Mouse (Mus musculus) ovary, postnatal 36 days (tissue): ENCODE data around the gene Ptprs.
"Not testable (repeated sequence)": the region's sequence is repeated elsewhere in the genome, so short reads cannot be mapped to it uniquely, and the experiment has no call there.

Experiments
- DNase-seq: peaks from one replicate; pipeline ENCODE4 v3.0.0; 2022; ENCODE audit warnings: low spot score, mixed read lengths

The Ptprs gene

DNA sequence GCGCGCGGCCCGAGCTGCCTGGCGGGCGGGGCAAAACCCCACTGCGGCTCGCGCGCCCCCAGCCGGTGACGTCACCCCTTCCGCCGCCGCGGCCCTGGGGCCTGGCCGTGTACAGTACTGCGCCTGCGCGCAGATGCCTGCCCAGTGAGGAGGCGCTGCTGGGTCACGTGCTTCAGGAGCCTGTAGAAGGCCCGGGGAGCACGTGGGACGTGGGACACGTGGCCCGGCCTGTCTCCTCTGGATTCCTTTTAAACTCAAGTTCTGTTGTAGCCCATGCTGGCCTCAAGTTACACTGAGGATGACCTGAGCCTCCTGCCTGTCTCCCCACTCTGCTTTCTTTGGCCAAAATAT lies at the start of gene Ptprs:
Gene Ptprs (minus strand): TSS at position 82 of the 351 bp plus-strand sequence.
- peak; percentile 92 for DNase-seq

DNA sequence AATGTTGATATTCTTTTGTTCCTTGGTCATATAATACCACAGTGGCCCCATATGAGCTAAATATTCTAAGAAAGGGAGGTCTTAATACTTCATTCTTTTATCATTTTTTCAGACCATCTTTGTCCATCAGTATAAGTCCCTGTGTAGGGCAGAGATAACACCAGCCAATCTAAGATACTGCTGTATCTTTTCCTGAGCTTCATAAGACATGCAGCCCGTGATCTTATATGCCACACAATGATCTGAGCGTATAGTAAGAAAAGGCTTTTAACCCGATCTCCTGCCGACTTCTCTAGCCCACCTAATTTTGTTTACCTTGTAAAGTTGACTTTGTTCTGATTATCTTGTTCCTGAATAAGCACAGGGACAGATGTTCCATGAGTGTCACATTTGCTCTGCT lies 48.7 kb upstream of the Ptprs start:
- no peak for DNase-seq

DNA sequence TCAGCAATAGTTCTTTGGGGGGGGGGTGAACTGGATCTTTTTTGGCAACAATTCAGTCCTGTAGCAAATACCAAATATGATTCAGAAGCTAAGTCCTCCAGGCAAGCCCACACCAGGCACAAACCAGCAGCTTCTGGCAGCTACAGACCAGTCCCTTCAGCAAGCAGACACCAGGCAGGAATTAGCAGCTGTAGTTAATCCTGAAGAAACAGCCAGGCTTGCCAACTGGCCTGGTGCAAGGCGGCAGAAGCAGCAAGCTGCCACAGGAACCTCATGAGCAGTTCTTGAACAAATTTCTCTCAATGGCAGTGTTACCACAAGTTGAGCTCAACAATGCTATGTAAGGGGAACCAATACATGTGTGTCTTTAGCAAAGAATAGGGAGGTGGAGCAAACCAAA lies 46.5 kb upstream of the Ptprs start:
- no peak for DNase-seq

DNA sequence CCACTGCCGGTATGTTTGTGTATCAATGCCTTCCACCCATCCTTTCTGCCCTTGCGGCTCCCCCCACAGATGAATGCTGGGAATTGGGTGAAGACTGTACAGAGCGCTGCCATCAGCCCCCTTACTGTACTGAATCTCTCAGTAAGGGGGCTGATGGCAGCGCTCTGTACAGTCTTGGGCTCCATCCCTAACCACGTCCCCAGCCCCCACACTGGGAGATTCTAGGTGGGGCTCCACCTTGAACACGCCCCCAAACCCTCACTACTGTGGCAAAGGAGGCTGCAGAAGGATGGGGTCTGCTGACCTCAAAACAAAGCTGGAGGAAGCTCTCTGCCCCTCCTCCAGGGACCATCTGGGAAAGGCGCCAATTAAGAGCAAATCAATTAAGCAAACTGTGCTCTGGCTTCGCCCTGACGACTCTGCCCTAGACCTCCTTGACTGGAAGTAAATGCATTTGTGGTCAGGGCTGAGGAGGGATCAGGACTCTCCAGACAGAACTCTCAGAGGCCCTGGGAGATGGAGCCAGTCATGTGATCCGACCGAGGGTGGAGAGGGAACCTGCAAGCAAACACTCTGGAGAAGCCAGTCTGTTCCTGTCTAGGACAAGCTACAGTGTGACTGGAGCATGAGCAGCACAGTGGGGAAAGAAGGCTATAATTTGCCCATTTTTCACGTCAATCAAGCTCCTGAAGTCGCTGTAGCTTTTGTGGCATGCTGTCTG lies 39.6 kb upstream of the Ptprs start:
- DNase-seq: no peak

DNA sequence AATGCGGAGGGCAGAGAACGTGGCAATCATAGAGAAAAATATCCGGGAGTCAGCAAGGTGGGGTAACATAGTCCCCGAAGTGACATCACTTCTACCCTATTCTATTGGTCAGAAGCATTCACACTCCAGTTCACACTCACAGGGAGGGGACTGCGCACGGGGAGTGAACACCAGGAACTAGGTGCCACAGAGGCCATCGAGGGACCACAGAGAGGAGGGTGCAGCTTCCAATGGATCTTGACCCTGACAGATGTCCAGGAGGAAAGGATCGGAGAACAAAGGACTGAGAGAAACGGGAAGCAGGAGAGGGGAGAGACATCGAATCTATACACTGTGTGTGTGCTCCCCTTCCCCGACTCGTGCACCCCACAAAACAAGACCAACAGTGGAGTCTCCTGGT lies 38.6 kb upstream of the Ptprs start:
- no peak for DNase-seq

DNA sequence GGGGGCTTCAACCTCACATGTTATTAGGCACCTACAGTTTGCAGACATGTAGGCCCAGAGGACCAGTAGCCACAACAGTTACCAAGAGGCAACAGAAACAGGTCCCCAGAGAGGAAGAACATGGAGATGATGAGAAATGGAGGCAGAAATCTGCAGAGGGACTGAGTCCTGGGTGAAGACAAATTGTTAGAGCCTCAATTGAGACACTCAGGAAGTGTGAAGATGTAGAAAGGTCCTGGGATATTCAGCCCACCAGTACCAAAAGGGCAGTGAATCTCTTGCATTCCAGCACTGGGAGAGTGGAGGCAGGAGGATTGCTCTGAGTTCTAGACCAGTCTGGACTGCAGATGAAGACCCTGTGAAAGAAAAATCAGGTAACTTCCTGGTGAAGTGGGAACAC lies 38.0 kb upstream of the Ptprs start:
- no peak for DNase-seq

DNA sequence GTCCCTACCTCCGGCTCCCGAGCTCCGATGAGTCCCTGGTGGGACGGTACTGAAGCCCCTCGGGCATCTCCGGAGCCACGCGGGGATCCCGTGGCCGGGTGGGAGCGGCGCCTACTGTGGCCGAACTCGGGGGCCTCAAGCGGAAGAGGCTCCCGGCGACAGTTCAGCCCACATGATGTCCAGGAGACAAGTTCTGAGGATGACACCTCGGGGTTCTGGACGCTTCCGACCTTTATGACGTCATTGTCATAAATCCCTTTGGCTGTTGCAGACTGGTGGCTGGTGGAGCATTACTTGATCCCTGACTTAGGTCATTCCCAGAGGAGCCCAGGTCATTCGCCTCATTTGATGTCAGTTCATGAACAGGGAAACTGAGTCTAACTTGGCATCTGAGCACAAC lies 36.0 kb upstream of the Ptprs start, which contains the start of gene Znrf4:
Gene Znrf4 (minus strand): TSS at position 122 of the 400 bp plus-strand sequence.
- no peak for DNase-seq

DNA sequence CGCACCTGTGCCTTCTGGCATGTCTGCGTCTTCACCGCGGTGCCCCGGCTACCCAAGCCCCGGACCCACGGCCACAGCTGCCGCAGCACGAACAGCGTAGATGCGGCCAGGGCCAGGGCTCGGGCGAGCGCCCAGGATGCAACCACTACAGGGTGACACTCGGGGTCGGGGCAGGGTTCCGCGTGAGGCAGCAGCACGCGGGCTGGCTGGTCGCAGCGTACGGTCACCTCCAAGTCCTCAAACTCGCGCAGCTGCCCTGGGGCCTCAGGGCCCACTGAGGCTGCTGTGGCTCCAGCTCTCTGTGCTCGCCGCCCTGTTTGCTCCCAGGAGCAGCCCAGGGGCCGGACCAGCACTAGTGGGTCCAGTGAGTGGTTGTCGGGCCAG lies 35.4 kb upstream of the Ptprs start:
- no peak for DNase-seq

DNA sequence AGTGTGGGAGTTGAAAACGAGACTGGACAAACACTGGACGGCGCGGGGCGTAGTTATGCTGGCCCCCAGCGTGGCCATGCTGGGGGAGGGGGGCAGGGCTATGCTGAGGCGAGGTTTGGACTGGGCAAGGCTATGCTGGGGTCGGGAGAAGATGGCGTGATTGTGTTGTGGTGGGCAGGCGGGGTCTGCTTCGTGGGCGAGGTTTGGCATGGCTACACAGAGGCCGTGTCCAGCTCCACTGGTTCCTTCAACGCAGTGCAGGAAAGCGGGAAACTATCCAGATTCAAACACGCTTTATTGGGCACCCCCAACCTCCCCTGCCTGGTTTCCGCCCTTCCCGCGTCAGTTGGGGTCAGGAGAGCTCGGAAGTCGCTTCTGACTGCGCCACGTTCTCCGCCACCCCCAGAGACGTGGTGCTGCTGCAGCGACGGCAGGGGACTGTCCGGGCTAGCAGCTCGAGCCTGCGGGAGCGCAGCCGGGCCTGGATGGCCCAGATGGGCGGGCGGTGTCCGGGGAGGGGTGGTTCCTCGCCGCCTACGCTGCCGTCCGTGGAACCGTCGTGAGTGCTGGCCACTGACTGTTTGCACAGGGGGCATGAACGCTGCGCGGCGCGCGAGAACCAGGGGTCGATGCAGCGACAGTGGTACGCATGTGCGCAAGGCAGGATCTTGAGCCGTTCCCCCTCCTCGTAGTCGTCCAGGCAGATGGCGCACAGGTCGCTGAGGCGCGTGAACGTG lies 34.9 kb upstream of the Ptprs start:
- DNase-seq: no peak

DNA sequence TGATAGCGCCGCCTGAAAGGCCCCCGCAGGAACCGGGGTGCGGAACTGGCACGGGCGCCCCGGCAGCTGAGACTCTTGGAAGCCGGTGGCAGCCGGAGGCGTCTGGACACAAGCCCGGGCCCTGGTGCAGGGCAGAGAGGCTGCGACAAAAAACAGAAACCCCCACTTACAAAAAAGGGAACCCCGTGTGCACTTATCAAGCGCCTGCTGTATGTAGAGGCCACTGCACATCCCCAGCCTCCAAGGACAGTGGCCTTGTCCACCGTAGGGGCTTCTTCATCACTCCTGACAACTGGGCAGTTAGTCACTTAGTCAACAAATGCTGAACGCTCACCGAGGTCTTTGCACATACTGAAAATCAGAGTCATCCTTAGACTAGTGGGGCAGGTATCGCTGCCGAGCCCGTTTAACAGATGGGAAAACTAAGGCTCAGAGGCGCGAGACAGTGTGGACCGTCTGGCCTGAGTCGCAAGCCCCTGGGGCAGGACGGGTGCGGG lies 34.2 kb upstream of the Ptprs start:
- no peak for DNase-seq

DNA sequence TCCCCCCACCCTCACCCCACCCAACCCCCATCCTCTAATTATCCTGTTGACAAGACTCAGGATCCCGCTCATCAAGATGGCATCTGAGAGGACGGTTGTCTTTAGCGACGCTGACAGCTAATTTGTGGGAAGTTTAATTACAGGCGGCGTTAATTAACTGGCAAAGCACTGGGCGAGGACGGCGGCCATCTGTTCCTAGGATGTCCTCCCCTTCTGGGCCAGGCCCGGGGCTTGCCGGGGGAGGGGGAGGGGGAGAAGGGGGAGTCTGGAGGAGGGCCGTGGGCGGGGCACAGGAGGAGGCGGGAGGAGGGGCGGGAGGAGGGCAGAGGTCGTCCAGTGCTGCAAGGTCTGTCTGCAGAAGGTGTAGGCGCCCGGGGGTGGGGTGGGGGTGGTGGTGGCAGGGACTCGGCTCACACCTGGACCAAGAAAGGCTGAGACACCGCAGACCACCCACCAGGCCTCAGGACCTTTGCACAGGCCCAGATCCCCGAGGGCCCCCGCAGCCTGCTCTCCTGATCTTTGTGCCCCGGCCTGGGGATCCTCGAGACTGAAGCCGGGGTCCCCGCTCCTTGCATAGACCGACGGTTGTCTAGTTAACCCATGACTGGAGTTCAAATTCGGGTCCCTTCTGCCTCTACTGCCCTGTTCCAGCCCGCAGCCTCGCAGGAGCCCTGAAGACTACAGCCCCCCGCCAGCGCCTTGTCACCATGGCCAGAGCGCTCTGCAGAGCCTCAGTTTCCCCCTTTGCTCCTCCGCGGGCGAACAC lies 33.6 kb upstream of the Ptprs start:
- no peak for DNase-seq

DNA sequence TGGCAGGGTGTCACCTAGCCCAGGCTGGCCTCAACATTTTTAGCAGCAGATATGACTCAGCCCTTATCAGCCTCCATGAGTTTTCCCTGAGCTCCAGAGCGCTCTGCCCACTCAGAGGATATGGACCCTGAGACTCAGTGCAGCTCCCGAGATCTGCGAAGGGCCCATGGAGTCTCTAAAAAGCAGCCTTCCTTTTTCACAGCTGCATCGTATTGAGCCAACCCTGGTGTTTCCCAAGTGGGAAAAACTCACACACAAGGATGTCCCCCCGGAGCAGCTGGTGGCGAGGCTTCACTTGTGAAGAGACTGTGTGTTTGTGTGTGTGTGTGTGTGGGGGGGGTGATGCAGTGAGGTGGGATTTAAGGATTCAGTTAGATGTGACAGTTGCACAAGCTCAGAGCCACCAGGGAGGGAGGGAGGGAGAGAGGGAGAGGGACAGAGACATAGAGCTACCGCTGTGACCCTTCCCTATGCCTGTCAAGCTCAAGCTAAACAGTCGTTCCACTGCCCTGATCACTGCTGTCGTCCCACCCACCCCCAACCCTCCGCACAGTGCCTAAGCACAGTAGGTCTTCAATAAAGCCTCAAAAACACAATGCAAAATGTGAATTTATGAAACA lies 32.8 kb upstream of the Ptprs start:
- no peak for DNase-seq

DNA sequence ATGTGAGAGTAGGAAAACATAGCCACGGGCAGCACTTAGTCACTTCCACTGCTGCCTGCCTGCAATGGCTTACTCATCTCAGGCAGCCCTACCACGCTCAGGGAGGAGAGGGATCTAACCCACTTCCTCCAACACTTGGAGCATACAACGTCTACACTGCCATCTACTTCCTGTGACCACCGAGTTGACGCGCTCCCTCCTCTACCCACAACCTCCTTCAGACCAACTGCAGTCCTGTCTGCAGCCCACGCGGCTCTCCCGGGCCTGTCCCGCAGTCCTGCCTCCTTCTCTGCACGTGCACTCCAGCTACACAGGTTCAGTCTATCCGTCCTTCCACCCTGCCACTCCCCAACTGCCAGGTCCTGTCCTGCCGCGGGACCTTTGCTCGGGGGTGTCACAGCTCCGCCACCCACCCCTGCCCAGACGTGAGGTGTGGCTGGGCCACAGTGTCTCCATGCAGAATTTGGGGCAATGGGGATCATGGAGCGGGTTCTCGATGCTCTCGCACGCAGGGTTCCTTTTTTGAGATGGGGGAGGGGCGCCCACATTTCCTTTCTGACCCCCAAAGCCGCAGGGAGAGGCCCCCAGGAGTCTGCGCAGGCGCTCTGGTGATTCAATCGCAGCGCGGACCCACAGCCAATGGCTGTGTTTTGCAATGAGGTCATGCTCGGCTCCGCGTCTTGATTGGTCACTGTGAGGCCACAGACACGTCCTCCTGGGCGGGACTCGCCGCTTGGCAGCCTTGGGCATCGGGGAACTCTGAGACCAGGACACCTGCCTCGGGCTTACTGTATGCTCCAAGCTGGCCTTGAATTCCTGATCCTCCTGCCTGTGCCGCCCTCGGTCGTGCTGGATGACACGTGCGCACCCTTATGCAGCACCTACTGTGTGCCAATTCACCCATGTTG lies 31.1 kb upstream of the Ptprs start:
- peak; percentile 92 for DNase-seq

DNA sequence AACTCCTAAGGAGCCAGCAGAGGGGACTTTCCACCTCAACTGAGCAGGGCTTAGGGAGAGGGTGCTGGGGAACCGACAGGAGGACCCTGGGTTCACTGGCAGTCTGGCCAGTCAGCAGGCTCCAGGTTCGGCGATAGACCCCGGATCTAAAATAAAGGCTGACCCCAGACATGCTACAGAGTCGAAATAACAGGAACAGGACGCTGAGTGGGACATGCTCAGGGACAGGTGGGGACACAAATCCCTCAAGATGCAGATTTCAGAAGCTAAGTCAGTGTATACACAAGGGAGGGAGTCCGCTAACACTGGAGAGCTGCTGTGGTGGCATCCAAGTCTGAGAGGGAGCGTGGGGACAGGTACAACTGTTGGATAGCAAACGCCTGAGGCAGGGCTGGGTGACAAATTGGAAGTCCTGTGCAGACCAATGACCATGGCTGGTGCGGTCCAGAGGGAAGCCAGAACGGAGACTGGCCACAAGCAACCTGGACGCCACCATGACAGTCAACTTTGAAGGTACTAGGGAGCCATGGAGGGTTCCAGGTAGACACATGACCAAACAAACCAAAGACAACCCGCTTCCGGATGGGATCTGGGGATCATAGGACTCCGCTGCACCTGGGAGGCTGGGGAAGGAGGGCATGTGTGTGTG lies 30.3 kb upstream of the Ptprs start:
- DNase-seq: no peak

DNA sequence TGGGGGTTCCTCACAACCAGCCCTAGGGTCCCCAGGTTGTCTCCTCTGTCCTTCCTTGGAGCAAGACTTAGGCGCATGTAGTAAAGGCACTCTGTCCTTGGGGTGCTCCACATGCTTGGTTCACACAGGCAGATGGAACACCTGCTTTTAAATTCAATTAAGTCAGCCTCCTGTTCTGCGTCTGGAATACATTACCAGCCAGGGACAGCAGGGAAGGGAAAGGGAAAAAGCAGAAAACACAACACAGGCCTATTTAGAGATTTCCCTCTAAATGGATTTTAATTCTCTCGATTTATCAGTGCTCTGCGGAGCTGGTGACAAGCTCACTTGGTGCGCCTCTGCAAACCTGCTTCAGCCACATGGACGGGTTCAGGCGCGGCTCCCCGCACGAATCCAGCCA lies 29.1 kb upstream of the Ptprs start:
- no peak for DNase-seq

DNA sequence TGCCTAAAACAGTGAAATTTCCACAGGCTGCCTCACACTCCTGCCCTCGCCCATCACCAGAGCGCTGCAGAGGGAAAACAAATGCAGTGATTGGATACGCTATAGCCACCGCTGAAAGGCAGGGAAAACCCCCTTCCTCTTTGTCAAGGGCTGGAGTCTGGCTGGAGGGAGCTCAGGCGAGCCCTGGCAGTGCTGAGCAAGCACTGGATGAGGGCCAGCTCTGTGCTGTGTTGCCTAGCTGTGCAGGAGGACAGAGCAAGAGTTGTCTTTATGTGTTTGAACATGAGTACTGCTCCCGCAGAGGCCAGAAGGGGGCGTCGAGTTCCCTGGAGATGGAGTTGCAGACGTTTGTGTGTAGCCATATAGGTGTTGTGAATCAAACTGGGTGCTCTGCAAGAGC lies 26.2 kb upstream of the Ptprs start:
- DNase-seq: peak; percentile 53

DNA sequence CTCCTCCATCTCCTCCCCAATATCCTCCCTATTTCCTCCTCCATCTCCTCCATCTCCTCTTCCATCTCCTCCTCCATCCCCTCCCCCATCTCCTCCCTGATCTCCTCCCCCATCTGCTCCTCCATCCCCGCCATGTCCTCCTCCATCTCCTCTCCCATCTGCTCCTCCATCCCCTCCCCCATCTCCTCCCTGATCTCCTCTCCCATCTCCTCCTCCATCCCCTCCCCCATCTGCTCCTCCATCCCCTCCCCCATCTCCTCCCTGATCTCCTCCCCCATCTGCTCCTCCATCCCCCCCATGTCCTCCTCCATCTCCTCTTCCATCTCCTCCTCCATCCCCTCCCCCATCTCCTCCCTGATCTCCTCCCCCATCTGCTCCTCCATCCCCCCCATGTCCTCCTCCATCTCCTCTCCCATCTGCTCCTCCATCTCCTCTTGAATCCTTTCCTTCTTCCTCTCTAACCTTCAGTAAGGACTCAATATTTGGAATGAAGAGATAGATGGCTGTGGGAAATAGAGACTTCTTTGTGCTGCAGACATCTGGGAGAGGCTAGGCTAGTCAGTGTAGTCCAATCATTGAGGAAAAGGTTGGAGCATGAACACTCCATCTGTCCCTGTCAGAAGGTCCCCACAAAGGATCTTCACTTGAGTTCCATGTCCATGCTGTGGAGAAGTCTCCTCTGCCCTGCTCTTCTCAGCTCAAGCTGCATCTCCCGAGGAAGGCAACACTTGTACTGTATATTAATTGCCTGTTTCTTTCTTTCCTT lies 25.5 kb upstream of the Ptprs start:
- DNase-seq: not testable (repeated sequence)

DNA sequence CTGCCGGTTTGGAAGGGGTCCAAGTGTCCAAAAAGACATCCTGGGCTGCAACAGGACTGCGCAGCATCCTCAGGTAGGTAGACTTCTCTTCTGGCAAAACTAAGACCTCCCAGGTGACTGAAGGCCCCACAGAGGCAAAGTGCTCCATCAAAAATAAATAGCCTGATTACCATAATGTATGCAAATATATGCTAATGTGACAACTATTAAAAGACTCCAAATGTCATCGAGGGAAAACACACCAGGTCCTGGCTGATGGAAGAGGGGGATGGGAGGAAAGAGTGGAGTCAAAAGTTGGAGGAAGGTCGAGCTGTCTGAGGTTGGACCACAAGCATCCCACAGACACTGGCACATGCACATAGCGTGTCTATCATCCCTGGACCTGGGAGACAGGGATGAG lies 22.9 kb upstream of the Ptprs start:
- no peak for DNase-seq

DNA sequence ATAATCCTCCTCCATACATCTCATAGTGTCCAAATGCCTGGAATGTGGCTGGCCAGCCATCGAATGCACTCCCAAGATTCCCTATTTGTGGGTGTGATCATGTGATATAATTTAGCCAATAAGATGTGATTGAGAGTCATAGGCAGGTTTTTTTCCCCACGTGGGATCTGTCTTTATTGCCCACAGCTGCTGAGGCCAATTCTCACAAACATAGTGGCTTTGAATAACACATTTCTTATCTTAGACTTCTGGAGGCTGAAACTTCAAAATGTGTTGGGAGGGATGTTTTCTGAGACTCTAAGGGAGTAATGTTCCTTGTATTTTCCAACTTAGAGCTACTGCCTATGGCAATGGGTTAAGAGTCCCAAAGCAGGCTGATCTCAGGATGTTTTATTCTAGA lies 18.2 kb upstream of the Ptprs start:
- DNase-seq: no peak

DNA sequence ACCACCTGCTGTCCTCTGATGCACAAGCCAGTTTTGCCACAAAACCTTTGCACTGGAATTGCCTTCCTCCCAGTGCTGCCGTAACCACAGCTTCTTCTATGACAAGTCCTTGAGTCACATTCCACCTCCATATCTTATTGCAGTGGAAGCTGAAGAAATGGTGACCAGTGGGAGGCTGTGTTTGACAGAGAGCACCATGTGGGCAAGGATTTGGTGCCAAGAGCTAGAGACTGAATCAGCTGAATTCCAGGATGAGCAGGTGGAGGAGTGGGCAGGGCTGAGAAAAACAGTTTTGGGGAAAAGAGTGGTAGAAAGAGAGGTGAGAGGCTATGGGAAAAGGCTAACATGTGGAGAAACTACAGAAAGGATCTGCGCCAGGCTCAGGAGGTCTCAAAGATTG lies 17.6 kb upstream of the Ptprs start:
- no peak for DNase-seq
